Mouse (Mus musculus): Measurements from ENCODE around the gene Psmd9.

Gene Psmd9

GRCm38 (mm10) chr5:123137044-123137909 is 31.9 kb upstream of the Psmd9 start:
- DNase-seq, result peak; percentile 99

GRCm38 (mm10) chr5:123137910-123138229 is 31.3 kb upstream of the Psmd9 start:
- DNase-seq, result no peak

- peak; percentile 99 for DNase-seq
Measured at GRCm38 (mm10) chr5:123138230-123138911, 30.8 kb upstream of the Psmd9 start.

GRCm38 (mm10) chr5:123138953-123139721 is 30.1 kb upstream of the Psmd9 start:
- peak; percentile 99 for DNase-seq

GRCm38 (mm10) chr5:123139722-123140627 is 29.2 kb upstream of the Psmd9 start:
- peak; percentile 90 for DNase-seq

GRCm38 (mm10) chr5:123140694-123141554 is 28.3 kb upstream of the Psmd9 start:
- DNase-seq, result peak; percentile 100

GRCm38 (mm10) chr5:123141555-123142160 is 27.6 kb upstream of the Psmd9 start:
- DNase-seq, result peak; percentile 98

GRCm38 (mm10) chr5:123142161-123143157 is 26.8 kb upstream of the Psmd9 start, which contains the start of gene Setd1b:
TSS of gene Setd1b (plus strand) at chr5:123142193.
- DNase-seq, result peak; percentile 97

GRCm38 (mm10) chr5:123143251-123143970 is 25.8 kb upstream of the Psmd9 start:
- peak; percentile 96 for DNase-seq

- peak; percentile 94 for DNase-seq
Measured at GRCm38 (mm10) chr5:123143971-123144745, 25.1 kb upstream of the Psmd9 start.

GRCm38 (mm10) chr5:123144746-123145590 is 24.2 kb upstream of the Psmd9 start:
- peak; percentile 92 for DNase-seq

GRCm38 (mm10) chr5:123146357-123146756 is 22.9 kb upstream of the Psmd9 start:
- peak; percentile 90 for DNase-seq

- DNase-seq, result peak; percentile 92
Measured at GRCm38 (mm10) chr5:123147569-123147968, 21.6 kb upstream of the Psmd9 start.

- peak; percentile 92 for DNase-seq
Measured at GRCm38 (mm10) chr5:123148073-123148722, 21.0 kb upstream of the Psmd9 start.

GRCm38 (mm10) chr5:123149451-123150400 is 19.5 kb upstream of the Psmd9 start:
- DNase-seq, result peak; percentile 98

Measured in heart, adult 11 months (tissue).